Mouse (Mus musculus) neural tube, embryonic 12.5 days (tissue): ENCODE results near the gene Samd1. TPM values are rescaled to one million over a fixed set of nuclear protein-coding genes. Genes with fewer than 3 reads are reported as not detected.

ENCODE experiments used
- ATAC-seq: fragments of 200-750 bp; cut with Nextera tagmentation; 2 replicates; pipeline ENCODE4 v1.8.0; 2017; ENCODE audit warnings: low read depth, mild to moderate bottlenecking, moderate TSS enrichment, moderate library complexity; ENCODE audit not compliant: low FRiP score
- H3K27ac ChIP-seq: fragments of 300-500 bp; sonication (generic); 2 replicates; pipeline ENCODE4 v1.5.1; 2016
- H3K27me3 ChIP-seq: fragments of 300-500 bp; sonication (generic); replicated peaks from 2 replicates; pipeline ENCODE4 v1.6.1; 2016; ENCODE audit warnings: mild to moderate bottlenecking
- H3K36me3 ChIP-seq: fragments of 300-500 bp; sonication (generic); 2 replicates; pipeline ENCODE4 v1.6.1; 2016; ENCODE audit warnings: mild to moderate bottlenecking
- H3K4me1 ChIP-seq: fragments of 300-500 bp; sonication (generic); 2 replicates; pipeline ENCODE4 v1.6.1; 2016
- H3K4me2 ChIP-seq: fragments of 300-500 bp; sonication (generic); replicated peaks from 2 replicates; pipeline ENCODE4 v1.6.1; 2016; ENCODE audit warnings: mild to moderate bottlenecking
- H3K4me3 ChIP-seq: fragments of 300-500 bp; sonication (generic); 2 replicates; pipeline ENCODE4 v1.5.1; 2016
- H3K9ac ChIP-seq: fragments of 300-500 bp; sonication (generic); 2 replicates; pipeline ENCODE4 v1.6.1; 2016; ENCODE audit warnings: mild to moderate bottlenecking
- H3K9me3 ChIP-seq: fragments of 300-500 bp; sonication (generic); 2 replicates; pipeline ENCODE4 v1.6.1; 2016; ENCODE audit warnings: mild to moderate bottlenecking
- WGBS: fragments of 180-500 bp; shearing (Covaris S2); methylation state at CpG from one replicate; pipeline ENCODE4 v1.1.7; 2016; 5-methylcytosine and 5-hydroxymethylcytosine counted together
- microRNA counts: library from miRNA; unstranded; fragments of <30 nt; microRNA quantifications from one replicate; lab custom pipeline; 2017
- microRNA-seq: library from miRNA; unstranded; fragments of <30 nt; microRNA quantifications from one replicate; pipeline ENCODE4, GENCODE M21; 2017
- polyA plus RNA-seq: library from polyadenylated mRNA; unstranded; fragments of >200 nt; fragmentation: Nextera tagmentation; extraction: Ambion mirVana; gene quantifications from 2 replicates; pipeline ENCODE4 v1.2.1, GENCODE M21; 2016

The Samd1 gene
- polyA plus RNA-seq, 1 experiment from 2014 or later, result 9.8 TPM

DNA sequence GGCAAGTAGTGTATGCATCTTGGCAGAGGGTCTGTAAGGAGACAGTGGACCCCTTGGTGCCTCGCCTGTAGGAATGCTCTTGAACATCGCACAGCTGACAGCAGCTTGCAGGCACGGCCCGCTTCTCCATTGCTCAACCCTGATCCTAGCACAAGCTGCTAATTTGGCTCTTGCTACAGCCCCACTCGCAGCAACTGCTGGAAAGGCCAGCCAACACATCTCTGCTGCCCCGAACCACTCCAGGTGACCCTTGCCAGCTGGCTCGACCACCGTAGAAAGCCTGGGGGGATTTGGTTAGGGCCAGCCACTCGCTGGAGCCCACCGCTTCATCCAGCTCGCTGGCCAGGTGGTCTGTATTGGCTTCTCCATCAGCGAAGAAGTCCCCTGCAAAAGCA lies 45.5 kb downstream of the Samd1 start:
- peaks cover 18% of the 10 kb centered on the region for H3K4me1 ChIP-seq
- no peaks in the 10 kb centered on the region for H3K36me3 ChIP-seq
- peaks cover 59% of the 10 kb centered on the region for H3K27me3 ChIP-seq
- ATAC-seq, result no peak
- peak overlapping the region; percentile 5; the same call in 1 of the 2 replicates for H3K4me3 ChIP-seq
- no peak overlapping the region for H3K9ac ChIP-seq
- H3K27ac ChIP-seq, result no peak overlapping the region
- H3K9me3 ChIP-seq, result no peaks in the 10 kb centered on the region
- no peak overlapping the region for H3K4me2 ChIP-seq
- WGBS, result 39% methylated on average over 12 of the region's 12 CpGs

DNA sequence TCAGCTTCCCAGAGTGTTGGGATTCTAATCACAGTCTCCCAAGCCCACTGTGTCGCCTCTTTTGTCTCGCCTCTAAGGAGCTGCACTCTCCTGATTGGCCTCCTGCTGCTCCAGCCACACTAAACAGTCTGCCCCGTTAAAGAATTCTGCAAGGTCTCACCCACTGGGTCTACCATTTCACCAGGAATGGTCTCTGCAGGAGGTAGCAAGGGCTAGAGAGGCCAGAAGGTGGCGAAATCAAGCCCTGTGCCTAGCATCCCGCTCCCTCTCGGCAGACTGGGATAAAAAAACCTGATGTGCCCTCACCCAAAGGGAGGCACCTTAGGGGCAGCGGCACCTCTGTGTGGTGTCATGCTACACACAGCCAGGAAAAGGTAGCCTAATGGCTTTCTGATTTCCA lies 46.6 kb downstream of the Samd1 start:
- Histone ChIP-seq H3K4me3 (no peak overlapping the region), H3K36me3 (no peaks in the 10 kb centered on the region), H3K27ac (no peak overlapping the region), H3K4me2 (0 out of 2 replicates have a peak overlapping the region, but pooled peaks have one; percentile 27), H3K27me3 (peaks cover 59% of the 10 kb centered on the region), H3K9me3 (no peaks in the 10 kb centered on the region), H3K4me1 (peaks cover 18% of the 10 kb centered on the region), H3K9ac (no peak overlapping the region)
- WGBS, result 3% methylated on average over 7 of the region's 7 CpGs
- no peak for ATAC-seq

DNA sequence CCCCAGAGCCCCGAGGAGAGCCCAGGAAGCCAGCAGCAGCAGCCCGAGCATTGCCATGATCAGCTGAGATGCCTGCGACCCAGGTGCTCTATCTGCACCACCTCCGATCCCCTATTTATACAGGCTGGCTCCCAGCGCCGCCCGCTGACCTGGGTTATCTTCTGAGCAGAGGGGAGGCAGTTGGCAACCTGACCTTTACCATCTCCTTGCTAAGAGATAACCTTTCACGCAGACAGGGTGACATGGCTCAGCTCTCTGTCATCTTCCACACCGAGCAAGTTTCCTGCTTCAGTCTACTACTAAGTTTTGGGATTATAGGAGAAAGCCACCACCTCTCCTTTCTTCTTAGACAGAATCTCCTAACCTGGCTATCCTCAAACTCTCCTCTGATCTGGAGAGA lies 47.4 kb downstream of the Samd1 start, which contains the start of gene Rln3:
Gene Rln3 (minus strand): TSS at position 101 of the 400 bp plus-strand sequence.
- ATAC-seq, result no peak
- no peaks in the 10 kb centered on the region for H3K9me3 ChIP-seq
- no peaks in the 10 kb centered on the region for H3K36me3 ChIP-seq
- peak within 1 kb of the TSS; percentile 27; the same call in 1 of the 2 replicates for H3K4me2 ChIP-seq
- 8% methylated on average over 9 of the region's 9 CpGs for WGBS
- no peak within 1 kb of the TSS for H3K27ac ChIP-seq
- no peak within 1 kb of the TSS for H3K9ac ChIP-seq
- peaks cover 18% of the 10 kb centered on the region for H3K4me1 ChIP-seq
- H3K27me3 ChIP-seq, result peaks cover 59% of the 10 kb centered on the region
- 0 out of 2 replicates have a peak within 1 kb of the TSS, but pooled peaks have one; percentile 11 for H3K4me3 ChIP-seq

DNA sequence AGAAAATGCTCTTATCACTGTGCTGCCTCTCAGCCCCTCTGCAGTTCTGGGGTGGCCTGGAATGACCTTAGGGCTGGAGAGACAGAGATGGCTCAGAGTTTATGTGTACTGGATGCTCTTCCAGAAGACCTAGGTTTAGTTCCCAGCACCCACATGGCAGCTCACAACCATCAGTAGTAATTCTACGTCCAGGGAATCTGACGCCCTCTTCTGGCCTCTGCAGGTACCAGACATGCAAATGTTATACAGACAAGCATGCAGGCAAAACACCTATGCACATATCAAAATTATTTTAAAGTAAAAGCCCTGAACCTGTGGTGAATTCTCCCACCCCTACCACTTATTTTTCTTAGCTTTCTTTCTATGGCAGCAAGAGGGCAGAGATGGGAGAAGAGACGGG lies 49.0 kb downstream of the Samd1 start:
- WGBS, result 77% methylated on average over 3 of the region's 3 CpGs
- Histone ChIP-seq H3K9me3 (no peaks in the 10 kb centered on the region), H3K4me1 (peaks cover 18% of the 10 kb centered on the region), H3K4me2 (no peak overlapping the region), H3K36me3 (no peaks in the 10 kb centered on the region), H3K27me3 (peaks cover 47% of the 10 kb centered on the region), H3K27ac (no peak overlapping the region), H3K4me3 (no peak overlapping the region), H3K9ac (no peak overlapping the region)
- no peak for ATAC-seq

DNA sequence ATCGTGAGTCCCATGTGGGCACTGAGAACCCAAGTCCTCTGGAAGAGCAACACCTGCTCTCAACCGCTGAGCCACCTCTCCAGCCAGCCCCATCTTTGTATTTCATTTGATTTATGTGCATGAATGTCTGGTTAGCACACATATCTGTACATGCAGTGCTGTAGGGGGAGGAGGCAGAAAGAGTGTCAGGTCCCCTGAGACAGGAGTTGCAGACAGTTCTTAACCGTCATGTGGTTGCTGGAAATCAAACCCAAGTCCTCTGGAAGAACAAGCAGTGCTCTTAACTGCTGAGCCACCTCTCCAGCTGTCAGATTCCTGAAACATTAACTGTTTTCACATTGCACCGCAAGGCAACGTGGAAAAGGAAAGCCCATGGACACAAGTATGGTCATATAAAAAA lies 50.7 kb downstream of the Samd1 start:
- Histone ChIP-seq H3K9me3 (no peaks in the 10 kb centered on the region), H3K9ac (no peak overlapping the region), H3K27ac (no peak overlapping the region), H3K4me3 (no peak overlapping the region), H3K4me2 (no peak overlapping the region), H3K36me3 (no peaks in the 10 kb centered on the region), H3K27me3 (peaks cover 30% of the 10 kb centered on the region), H3K4me1 (peaks cover 6% of the 10 kb centered on the region)
- ATAC-seq, result no peak
- 72% methylated on average over 5 of the region's 5 CpGs for WGBS

MicroRNAs within 50 kb of the gene (microRNA counts, 519-probe panel; counts per million panel counts)
- microRNA mmu-miR-1199 (lab: Ali Mortazavi, UCI), result 342 counts per million, percentile 67 among the panel's probes with 10 or more counts

Small RNA genes lying within 50 kb of the gene (microRNA-seq; reads per million reads assigned to microRNA genes)
- gene Mir1199 (not detected), gene Mir8111 (1.1 reads per million)

Other genes with a start within 250 kb of the Samd1 start
- gene Adgrl1, start 97.6 kb upstream of the Samd1 start, polyA plus RNA-seq, result 34.8 and 37.0 TPM in 2 replicates
- gene Gm10644, start 42.5 kb upstream of the Samd1 start, polyA plus RNA-seq, result 0.60 and 0.86 TPM in 2 replicates
- 37.1 and 41.6 TPM in 2 replicates for gene Asf1b, start 42.2 kb upstream of the Samd1 start, polyA plus RNA-seq
- 215 and 218 TPM in 2 replicates for gene Prkaca, start 24.7 kb upstream of the Samd1 start, polyA plus RNA-seq
- gene 1700067K01Rik, start 3.8 kb downstream of the Samd1 start, polyA plus RNA-seq, result 0.83 and 0.95 TPM in 2 replicates
- gene 2210011C24Rik, start 14.5 kb downstream of the Samd1 start, polyA plus RNA-seq, result 0.54 TPM in 1 of 2 replicates, not detected in the other
- gene Palm3, start 23.8 kb downstream of the Samd1 start, polyA plus RNA-seq, result 10.2 and 10.8 TPM in 2 replicates
- gene Il27ra, start 44.9 kb downstream of the Samd1 start, polyA plus RNA-seq, result 0.28 and 0.29 TPM in 2 replicates
- gene Rln3, start 47.3 kb downstream of the Samd1 start, polyA plus RNA-seq, result not detected in 2 replicates
- 1.6 and 2.2 TPM in 2 replicates for gene Gm10643, start 67.5 kb downstream of the Samd1 start, polyA plus RNA-seq
- gene Rfx1, start 69.2 kb downstream of the Samd1 start, polyA plus RNA-seq, result 9.1 and 9.3 TPM in 2 replicates
- gene Dcaf15, start 107.1 kb downstream of the Samd1 start, polyA plus RNA-seq, result 18.0 and 19.6 TPM in 2 replicates
- 0.28 and 0.37 TPM in 2 replicates for gene Podnl1, start 128.3 kb downstream of the Samd1 start, polyA plus RNA-seq
- 16.9 and 18.0 TPM in 2 replicates for gene Cc2d1a, start 150.3 kb downstream of the Samd1 start, polyA plus RNA-seq
- gene 4930432K21Rik, start 150.4 kb downstream of the Samd1 start, polyA plus RNA-seq, result 1.9 and 2.0 TPM in 2 replicates
- 5.3 and 6.3 TPM in 2 replicates for gene Nanos3, start 187.5 kb downstream of the Samd1 start, polyA plus RNA-seq
- 52.8 and 57.9 TPM in 2 replicates for gene Zswim4, start 239.4 kb downstream of the Samd1 start, polyA plus RNA-seq